Mouse (Mus musculus) lung, adult 2 months (tissue): ENCODE measurements around the gene Ackr3. TPM values are rescaled to one million over a fixed set of nuclear protein-coding genes. Genes with fewer than 3 reads are reported as not detected.

Experiments used
- DNase-seq: peaks from one replicate; pipeline ENCODE4 v3.0.0; 2022
- H3K4me1 ChIP-seq: fragments of 200-500 bp; 2 replicates; pipeline ENCODE4 v1.6.1; 2011; ENCODE audit warnings: low read length; ENCODE audit not compliant: control insufficient read depth, insufficient read depth
- H3K4me3 ChIP-seq: fragments of 200-500 bp; replicated peaks from 2 replicates; pipeline ENCODE3; 2011; ENCODE audit warnings: low read depth, mild to moderate bottlenecking, control low read depth, low read length; ENCODE audit errors: extremely low read depth
- CTCF ChIP-seq: fragments of 200-500 bp; IDR thresholded peaks from 2 replicates; pipeline ENCODE4 v1.5.1; 2011; ENCODE audit warnings: mild to moderate bottlenecking, low read length, control low read depth; ENCODE audit not compliant: insufficient read depth
- POLR2A ChIP-seq: fragments of 200-500 bp; IDR thresholded peaks from 2 replicates; pipeline ENCODE4 v1.6.1; 2011; ENCODE audit warnings: low read depth, mild to moderate bottlenecking, control low read depth, low read length, borderline replicate concordance; ENCODE audit errors: extremely low read depth
- WGBS: fragments of 180-500 bp; shearing (Covaris S2); methylation state at CpG from one replicate; pipeline ENCODE4 v1.1.7; 2018; 5-methylcytosine and 5-hydroxymethylcytosine counted together
- polyA plus RNA-seq: library from polyadenylated mRNA; depleted of rRNA; stranded (reverse); fragments of >200 nt; gene quantifications from 2 replicates; pipeline ENCODE4 v1.2.3, GENCODE M21; 2012

Gene Ackr3
- polyA plus RNA-seq, 1 experiment = 96.4 TPM

- WGBS = 45% methylated on average over 5 of the region's 5 CpGs
- no peak overlapping the region for H3K4me3 ChIP-seq
- TF ChIP-seq POLR2A (no peak), CTCF (no peak)
- no peak for DNase-seq
- H3K4me1 ChIP-seq = no peaks in the 10 kb centered on the region
Observed at GRCm38 (mm10) chr1:90177978-90178377, 25.8 kb upstream of the Ackr3 start.

GRCm38 (mm10) chr1:90180479-90180878 lies 23.3 kb upstream of the Ackr3 start:
- no peaks in the 10 kb centered on the region for H3K4me1 ChIP-seq
- TF ChIP-seq POLR2A (no peak), CTCF (no peak)
- 73% methylated on average over 7 of the region's 7 CpGs for WGBS

GRCm38 (mm10) chr1:90180966-90181699 lies 22.6 kb upstream of the Ackr3 start:
- DNase-seq = no peak
- Histone ChIP-seq H3K4me3 (no peak overlapping the region), H3K4me1 (no peaks in the 10 kb centered on the region)
- 79% methylated on average over 12 of the region's 12 CpGs for WGBS
- TF ChIP-seq POLR2A (no peak), CTCF (no peak)

More at GRCm38 (mm10) chr1:90180479-90180878, 23.3 kb upstream of the Ackr3 start:
- no peak for DNase-seq
- no peak overlapping the region for H3K4me3 ChIP-seq

GRCm38 (mm10) chr1:90182521-90182920 lies 21.3 kb upstream of the Ackr3 start:
- Histone ChIP-seq H3K4me1 (no peaks in the 10 kb centered on the region), H3K4me3 (no peak overlapping the region)
- DNase-seq = no peak
- WGBS = 63% methylated on average over 5 of the region's 5 CpGs
- no peak for TF ChIP-seq POLR2A
- no peak for TF ChIP-seq CTCF

- 68% methylated on average over 6 of the region's 6 CpGs for WGBS
- no peaks in the 10 kb centered on the region for H3K4me1 ChIP-seq
- TF ChIP-seq CTCF (no peak), POLR2A (no peak)
- no peak for DNase-seq
- H3K4me3 ChIP-seq = no peak overlapping the region
Observed at GRCm38 (mm10) chr1:90183602-90184001, 20.2 kb upstream of the Ackr3 start.

- Histone ChIP-seq H3K4me1 (no peaks in the 10 kb centered on the region), H3K4me3 (no peak overlapping the region)
- 43% methylated on average over 4 of the region's 4 CpGs for WGBS
- DNase-seq = no peak
- TF ChIP-seq POLR2A (no peak), CTCF (no peak)
Observed at GRCm38 (mm10) chr1:90186173-90186572, 17.6 kb upstream of the Ackr3 start.

- no peak for DNase-seq
- no peak overlapping the region for H3K4me3 ChIP-seq
- no peak for TF ChIP-seq POLR2A
- TF ChIP-seq CTCF = no peak
- H3K4me1 ChIP-seq = no peaks in the 10 kb centered on the region
- WGBS = 87% methylated on average over 5 of the region's 5 CpGs
Observed at GRCm38 (mm10) chr1:90186874-90187273, 16.9 kb upstream of the Ackr3 start.

GRCm38 (mm10) chr1:90189046-90189445 lies 14.7 kb upstream of the Ackr3 start:
- no peak for DNase-seq
- 97% methylated on average over 6 of the region's 6 CpGs for WGBS
- TF ChIP-seq CTCF = no peak
- no peak for TF ChIP-seq POLR2A
- Histone ChIP-seq H3K4me3 (no peak overlapping the region), H3K4me1 (no peaks in the 10 kb centered on the region)

GRCm38 (mm10) chr1:90201246-90201645 lies 2.5 kb upstream of the Ackr3 start:
- TF ChIP-seq POLR2A (no peak), CTCF (no peak)
- no peak for DNase-seq
- Histone ChIP-seq H3K4me1 (no peaks in the 10 kb centered on the region), H3K4me3 (no peak overlapping the region)
- WGBS = 51% methylated on average over 5 of the region's 5 CpGs

GRCm38 (mm10) chr1:90201655-90202054 lies 2.1 kb upstream of the Ackr3 start:
- TF ChIP-seq CTCF (no peak), POLR2A (no peak)
- Histone ChIP-seq H3K4me3 (no peak overlapping the region), H3K4me1 (no peaks in the 10 kb centered on the region)
- 57% methylated on average over 2 of the region's 2 CpGs for WGBS
- DNase-seq = no peak
